Mouse (Mus musculus) MEL (cell line): ENCODE measurements around the gene Trp73. TPM values are rescaled to one million over a fixed set of nuclear protein-coding genes. Genes with fewer than 3 reads are reported as not detected.

Experiments used
- DNase-seq: peaks from one replicate; pipeline ENCODE4 v3.0.0; 2011; ENCODE audit warnings: low read depth, low spot score
- H3K27ac ChIP-seq: 2 replicates; pipeline ENCODE4 v1.5.1; 2012; ENCODE audit warnings: low read depth, mild to moderate bottlenecking, control low read depth, low read length, moderate library complexity; ENCODE audit not compliant: control insufficient read depth
- H3K27me3 ChIP-seq, 2 experiments: fragments of 150-350 bp in 1 of 2; sonication (generic) in 1 of 2; 2 replicates each; pipeline ENCODE4 v1.6.1; 2012; ENCODE audit warnings: low read length in 2 of 2, mild to moderate bottlenecking in 2 of 2, improper control_type of control experiment in 1 of 2, moderate library complexity in 1 of 2; ENCODE audit not compliant: insufficient read depth in 2 of 2, control insufficient read depth in 1 of 2
- H3K36me3 ChIP-seq, 2 experiments: 2 replicates each; pipeline ENCODE4 v1.6.1; 2012 to 2014; ENCODE audit warnings: low read length in 2 of 2, improper control_type of control experiment in 1 of 2, inconsistent platforms in 1 of 2, mild to moderate bottlenecking in 1 of 2; ENCODE audit not compliant: insufficient read depth in 2 of 2, control insufficient read depth in 1 of 2
- H3K4me1 ChIP-seq, 2 experiments: fragments of 150-350 bp in 1 of 2; sonication (generic) in 1 of 2; 2 replicates each; pipeline ENCODE4 v1.6.1; 2012; ENCODE audit warnings: low read length in 2 of 2, improper control_type of control experiment in 1 of 2, mild to moderate bottlenecking in 1 of 2; ENCODE audit not compliant: insufficient read depth in 2 of 2, control insufficient read depth in 1 of 2
- H3K4me3 ChIP-seq, 2 experiments: fragments of 150-350 bp in 1 of 2; sonication (generic) in 1 of 2; 2 replicates each; pipeline ENCODE4 v1.5.1; 2012; ENCODE audit warnings: low read depth in 2 of 2, low read length in 2 of 2, mild to moderate bottlenecking in 2 of 2, moderate library complexity in 2 of 2, control low read depth in 1 of 2, improper control_type of control experiment in 1 of 2; ENCODE audit not compliant: control insufficient read depth in 1 of 2, insufficient read depth in 1 of 2
- H3K79me2 ChIP-seq: 2 replicates; pipeline ENCODE4 v1.6.1; 2012; ENCODE audit warnings: mild to moderate bottlenecking, low read length, moderate library complexity; ENCODE audit not compliant: control insufficient read depth, poor library complexity, insufficient read depth
- H3K9ac ChIP-seq: 2 replicates; pipeline ENCODE4 v1.6.1; 2012; ENCODE audit warnings: low read depth, mild to moderate bottlenecking, control low read depth, low read length, moderate library complexity; ENCODE audit not compliant: control insufficient read depth, poor library complexity, severe bottlenecking
- H3K9me3 ChIP-seq: fragments of 150-350 bp; sonication (generic); replicated peaks from 2 replicates; pipeline ENCODE4 v1.6.1; 2012; ENCODE audit warnings: mild to moderate bottlenecking, low read length, improper control_type of control experiment, moderate library complexity; ENCODE audit not compliant: insufficient read depth
- CHD1 ChIP-seq: IDR thresholded peaks from 2 replicates; pipeline ENCODE4 v1.6.1; 2012; ENCODE audit warnings: low read depth, mild to moderate bottlenecking, inconsistent platforms, low read length, improper control_type of control experiment
- E2F4 ChIP-seq: IDR thresholded peaks from 2 replicates; pipeline ENCODE4 v1.6.1; 2011; ENCODE audit warnings: low read depth, low read length, improper control_type of control experiment, borderline replicate concordance
- ELF1 ChIP-seq: IDR thresholded peaks from 2 replicates; pipeline ENCODE4 v1.6.1; 2014; ENCODE audit warnings: low read depth, mild to moderate bottlenecking, inconsistent platforms, low read length, improper control_type of control experiment, moderate library complexity
- ETS1 ChIP-seq: IDR thresholded peaks from 2 replicates; pipeline ENCODE4 v1.6.1; 2012; ENCODE audit warnings: low read depth, mild to moderate bottlenecking, inconsistent platforms, low read length, improper control_type of control experiment, moderate library complexity
- GABPA ChIP-seq: IDR thresholded peaks from 2 replicates; pipeline ENCODE4 v1.6.1; 2012; ENCODE audit warnings: low read depth, mild to moderate bottlenecking, inconsistent platforms, low read length, improper control_type of control experiment, moderate library complexity
- GATA1 ChIP-seq: IDR thresholded peaks from 2 replicates; pipeline ENCODE4 v1.6.1; 2011; ENCODE audit warnings: low read depth, low read length, improper control_type of control experiment
- HCFC1 ChIP-seq: IDR thresholded peaks from 2 replicates; pipeline ENCODE4 v1.6.1; 2012; ENCODE audit warnings: low read depth, mild to moderate bottlenecking, inconsistent platforms, low read length, improper control_type of control experiment, moderate library complexity
- JUND ChIP-seq: IDR thresholded peaks from 2 replicates; pipeline ENCODE4 v1.6.1; 2011; ENCODE audit warnings: low read depth, mild to moderate bottlenecking, improper control_type of control experiment, low read length
- KAT2A ChIP-seq: conservative IDR thresholded peaks from 2 replicates; pipeline ENCODE4 v1.6.1; 2012; ENCODE audit warnings: low read depth, low read length, improper control_type of control experiment, inconsistent platforms
- MAX ChIP-seq: IDR thresholded peaks from 2 replicates; pipeline ENCODE4 v1.6.1; 2011; ENCODE audit warnings: low read length, improper control_type of control experiment
- MAZ ChIP-seq: IDR thresholded peaks from 2 replicates; pipeline ENCODE4 v1.6.1; 2012; ENCODE audit warnings: low read depth, mild to moderate bottlenecking, inconsistent platforms, low read length, improper control_type of control experiment
- MEF2A ChIP-seq: IDR thresholded peaks from 2 replicates; pipeline ENCODE4 v1.6.1; 2014; ENCODE audit warnings: low read depth, mild to moderate bottlenecking, inconsistent platforms, low read length, improper control_type of control experiment; ENCODE audit not compliant: poor library complexity, insufficient replicate concordance, severe bottlenecking; ENCODE audit errors: extremely low read depth
- MXI1 ChIP-seq: IDR thresholded peaks from 2 replicates; pipeline ENCODE4 v1.6.1; 2011; ENCODE audit warnings: mild to moderate bottlenecking, low read depth, low read length, improper control_type of control experiment
- MYB ChIP-seq: IDR thresholded peaks from 2 replicates; pipeline ENCODE4 v1.6.1; 2011; ENCODE audit warnings: mild to moderate bottlenecking, low read depth, low read length, improper control_type of control experiment
- MYC ChIP-seq: IDR thresholded peaks from 2 replicates; pipeline ENCODE4 v1.6.1; 2011; ENCODE audit warnings: low read depth, mild to moderate bottlenecking, low read length, improper control_type of control experiment, moderate library complexity
- NELFE ChIP-seq: IDR thresholded peaks from 2 replicates; pipeline ENCODE4 v1.6.1; 2011; ENCODE audit warnings: low read depth, low read length, improper control_type of control experiment
- NRF1 ChIP-seq: IDR thresholded peaks from 2 replicates; pipeline ENCODE4 v1.6.1; 2014; ENCODE audit warnings: low read depth, mild to moderate bottlenecking, inconsistent platforms, low read length, improper control_type of control experiment, moderate library complexity; ENCODE audit not compliant: poor library complexity, insufficient read depth, severe bottlenecking
- POLR2A ChIP-seq, 2 experiments: IDR thresholded peaks; 2 replicates each; pipeline ENCODE4 v1.6.1; 2011 to 2012; ENCODE audit warnings: low read length in 2 of 2, mild to moderate bottlenecking in 2 of 2, control low read depth in 1 of 2, improper control_type of control experiment in 1 of 2, low read depth in 1 of 2, moderate library complexity in 1 of 2; ENCODE audit not compliant: control insufficient read depth in 1 of 2, insufficient read depth in 1 of 2, poor library complexity in 1 of 2
- POLR2AphosphoS2 ChIP-seq: IDR thresholded peaks from 2 replicates; pipeline ENCODE4 v1.6.1; 2011; ENCODE audit warnings: low read length, improper control_type of control experiment
- POLR2AphosphoS5 ChIP-seq: IDR thresholded peaks from 2 replicates; pipeline ENCODE4 v1.6.1; 2012; ENCODE audit warnings: low read depth, borderline replicate concordance, mild to moderate bottlenecking, inconsistent platforms, low read length, moderate library complexity, mixed read lengths
- SIN3A ChIP-seq: IDR thresholded peaks from 2 replicates; pipeline ENCODE4 v1.6.1; 2012; ENCODE audit warnings: low read length, improper control_type of control experiment, inconsistent platforms
- TBP ChIP-seq: IDR thresholded peaks from 2 replicates; pipeline ENCODE4 v1.8.0; 2011; ENCODE audit warnings: low read depth, low read length, improper control_type of control experiment
- TCF12 ChIP-seq: IDR thresholded peaks from 2 replicates; pipeline ENCODE4 v1.6.1; 2014; ENCODE audit warnings: low read depth, mild to moderate bottlenecking, inconsistent platforms, low read length, improper control_type of control experiment, moderate library complexity
- USF1 ChIP-seq: IDR thresholded peaks from 2 replicates; pipeline ENCODE4 v1.6.1; 2014; ENCODE audit warnings: low read depth, mild to moderate bottlenecking, inconsistent platforms, low read length, improper control_type of control experiment, moderate library complexity
- USF2 ChIP-seq, 2 experiments: IDR thresholded peaks; 2 replicates each; pipeline ENCODE4 v1.6.1; 2011 to 2012; ENCODE audit warnings: improper control_type of control experiment in 2 of 2, low read length in 2 of 2, borderline replicate concordance in 1 of 2, inconsistent platforms in 1 of 2, low read depth in 1 of 2, mild to moderate bottlenecking in 1 of 2; ENCODE audit not compliant: insufficient read depth in 1 of 2
- ZKSCAN1 ChIP-seq: IDR thresholded peaks from 2 replicates; pipeline ENCODE4 v1.6.1; 2012; ENCODE audit warnings: low read depth, mild to moderate bottlenecking, inconsistent platforms, low read length, improper control_type of control experiment, moderate library complexity
- ZMIZ1 ChIP-seq: IDR thresholded peaks from 2 replicates; pipeline ENCODE4 v1.6.1; 2012; ENCODE audit warnings: low read depth, mild to moderate bottlenecking, inconsistent platforms, low read length, improper control_type of control experiment, moderate library complexity
- polyA plus RNA-seq, 2 experiments: library from polyadenylated mRNA; stranded (reverse) in 1 of 2; unstranded in 1 of 2; fragments of >175 nt in 1 of 2; fragments of >200 nt in 1 of 2; gene quantifications; 2 replicates each; pipeline versions ENCODE4 v1.2.1 to v1.2.4; 2012; ENCODE audit warnings: low replicate concordance in 2 of 2, low read depth in 1 of 2; ENCODE audit not compliant: insufficient read length in 2 of 2, insufficient read depth in 1 of 2, missing spikeins in 1 of 2
- total RNA-seq: library from RNA; depleted of rRNA; stranded (reverse); fragments of 300-350 nt; gene quantifications from 2 replicates; pipeline ENCODE4 v1.2.3, GENCODE M21; 2012

Gene Trp73
- total and polyA plus RNA-seq, 3 experiments = 0.03 to 0.04 TPM; not detected in 1

GRCm38 (mm10) chr4:154012132-154012882, 127.7 kb downstream of the Trp73 start:
- Histone ChIP-seq H3K36me3 (peaks cover 1 to 4% of the 10 kb centered on the region in 2 experiments; a peak in 3 of 4 replicates), H3K4me3 (peak overlapping the region; percentile 96), H3K27ac (peak overlapping the region; percentile 27), H3K27me3 (no peaks in the 10 kb centered on the region), H3K79me2 (peaks cover 35% of the 10 kb centered on the region), H3K9ac (peak overlapping the region; percentile 86), H3K4me1 (peaks cover 0 to 13% of the 10 kb centered on the region in 2 experiments; a peak in 2 of 4 replicates), H3K9me3 (no peaks in the 10 kb centered on the region)
- DNase-seq = peak; percentile 58
- TF ChIP-seq HCFC1 (0 out of 2 replicates have a peak, but pooled peaks have one; percentile 7), MYC (0 out of 2 replicates have a peak, but pooled peaks have one; percentile 17), MAX (0 out of 2 replicates have a peak, but pooled peaks have one; percentile 19), ZKSCAN1 (no peak), ETS1 (no peak), NELFE (no peak), CHD1 (0 out of 2 replicates have a peak, but pooled peaks have one; percentile 47), SIN3A (peak; percentile 64)

GRCm38 (mm10) chr4:154011646-154012089, 128.3 kb downstream of the Trp73 start, which contains the start of gene Lrrc47:
TSS of gene Lrrc47 (plus strand) at chr4:154011731.
- peaks cover 0 to 13% of the 10 kb centered on the region in 2 experiments; a peak in 2 of 4 replicates for H3K4me1 ChIP-seq
- H3K27me3 ChIP-seq = no peaks in the 10 kb centered on the region
- H3K4me3 ChIP-seq = peak within 1 kb of the TSS; percentile 96
- DNase-seq = peak; percentile 87
- peaks cover 1 to 4% of the 10 kb centered on the region in 2 experiments; a peak in 3 of 4 replicates for H3K36me3 ChIP-seq
- no peaks in the 10 kb centered on the region for H3K9me3 ChIP-seq
- H3K79me2 ChIP-seq = peaks cover 35% of the 10 kb centered on the region
- H3K9ac ChIP-seq = peak within 1 kb of the TSS; percentile 86
- peak within 1 kb of the TSS; percentile 32 for H3K27ac ChIP-seq
- TF ChIP-seq USF2 (IDR thresholded peaks at IDR 0.05; ENCODE audit: borderline replicate concordance in 1 of 2, insufficient read depth in 1 of 2, low read depth in 1 of 2, low read length in 2 of 2) (no peak), USF1 (0 out of 2 replicates have a peak, but pooled peaks have one; percentile 27), MYB (no peak), MEF2A (0 out of 2 replicates have a peak, but pooled peaks have one; percentile 29), JUND (no peak), E2F4 (no peak), MAZ (peak; percentile 66; the same call in 1 of the 2 replicates), ZMIZ1 (peak; percentile 67), HCFC1 (peak; percentile 95), POLR2AphosphoS5 (no peak), KAT2A (peak; percentile 77; the same call in 1 of the 2 replicates), TBP (peak; percentile 77), CHD1 (0 out of 2 replicates have a peak, but pooled peaks have one; percentile 24), NRF1 (peak; percentile 38; the same call in 1 of the 2 replicates), SIN3A (peak; percentile 89), NELFE (peak; percentile 79), GABPA (peak; percentile 46; the same call in 1 of the 2 replicates), MAX (peak; percentile 84; the same call in 1 of the 2 replicates), MYC (peak; percentile 76), MXI1 (peak; percentile 85), POLR2AphosphoS2 (no peak; the same call in 1 of the 2 replicates), POLR2A (IDR thresholded peaks at IDR 0.05; ENCODE audit: control insufficient read depth in 1 of 2, insufficient read depth in 1 of 2, low read depth in 1 of 2, low read length in 2 of 2, poor library complexity in 1 of 2) (peak; percentile 65 to 92), TCF12 (peak; percentile 85), ELF1 (peak; percentile 94), GATA1 (no peak)
